Mouse (Mus musculus): ENCODE results near the gene Atg7. TPM values are rescaled to one million over a fixed set of nuclear protein-coding genes. Genes with fewer than 3 reads are reported as not detected.

Atg7 gene
- total and polyA plus RNA-seq, 2 experiments from 2014 or later: 16.6 to 17.5 TPM

GRCm38 (mm10) chr6:114852739-114853138, 209.8 kb downstream of the Atg7 start:
- Histone ChIP-seq H3K4me2 (ENCODE audit: low read depth, low read length) (no peak overlapping the region), H3K9ac (replicated peaks; ENCODE audit: low read length) (no peak overlapping the region), H3K36me3 (ENCODE audit: insufficient read depth, low read length) (no peaks in the 10 kb centered on the region), H3K4me3 (ENCODE audit: low read length) (no peak overlapping the region), H3K9me3 (ENCODE audit: low read length) (no peaks in the 10 kb centered on the region), H3K27me3 (ENCODE audit: insufficient read depth, low read length) (no peaks in the 10 kb centered on the region), H3K27ac (0 out of 2 replicates have a peak overlapping the region, but pooled peaks have one; percentile 11), H3K4me1 (ENCODE audit: insufficient read depth, low read length) (peaks cover 11% of the 10 kb centered on the region)
- ATAC-seq: peak; percentile 36; the same call in 1 of the 2 replicates
- WGBS: 45% methylated on average over 3 of the region's 3 CpGs
- TF ChIP-seq CTCF (IDR thresholded peaks at IDR 0.05; ENCODE audit: low read depth): no peak
- peak; percentile 45 for DNase-seq (ENCODE audit: low spot score)

GRCm38 (mm10) chr6:114854368-114854767, 211.5 kb downstream of the Atg7 start:
- H3K4me1 ChIP-seq (ENCODE audit: insufficient read depth, low read length): peaks cover 11% of the 10 kb centered on the region
- H3K36me3 ChIP-seq (ENCODE audit: insufficient read depth, low read length): no peaks in the 10 kb centered on the region
- H3K27me3 ChIP-seq (ENCODE audit: insufficient read depth, low read length): no peaks in the 10 kb centered on the region
- no peak for TF ChIP-seq CTCF (IDR thresholded peaks at IDR 0.05; ENCODE audit: low read depth)
- ATAC-seq (no peak), DNase-seq (ENCODE audit: low spot score) (no peak)
- H3K9me3 ChIP-seq (ENCODE audit: low read length): no peaks in the 10 kb centered on the region
- H3K4me2 ChIP-seq (ENCODE audit: low read depth, low read length): no peak overlapping the region
- no peak overlapping the region for H3K4me3 ChIP-seq (ENCODE audit: low read length)
- WGBS: 52% methylated on average over 2 of the region's 2 CpGs
- H3K27ac ChIP-seq: no peak overlapping the region
- H3K9ac ChIP-seq (replicated peaks; ENCODE audit: low read length): no peak overlapping the region

- 77% methylated on average over 3 of the region's 3 CpGs for WGBS
Observed at GRCm38 (mm10) chr6:114855644-114856043, 212.7 kb downstream of the Atg7 start.

GRCm38 (mm10) chr6:114856501-114856900, 213.6 kb downstream of the Atg7 start:
- H3K9ac ChIP-seq (replicated peaks; ENCODE audit: low read length): no peak overlapping the region
- H3K9me3 ChIP-seq (ENCODE audit: low read length): no peaks in the 10 kb centered on the region
- peaks cover 14% of the 10 kb centered on the region for H3K4me1 ChIP-seq (ENCODE audit: insufficient read depth, low read length)
- no peak overlapping the region for H3K4me2 ChIP-seq (ENCODE audit: low read depth, low read length)
- 91% methylated on average over 4 of the region's 4 CpGs for WGBS
- H3K36me3 ChIP-seq (ENCODE audit: insufficient read depth, low read length): peaks cover 7% of the 10 kb centered on the region; the same call in 1 of the 2 replicates
- ATAC-seq (no peak), DNase-seq (ENCODE audit: low spot score) (no peak)
- no peaks in the 10 kb centered on the region for H3K27me3 ChIP-seq (ENCODE audit: insufficient read depth, low read length)
- no peak overlapping the region for H3K4me3 ChIP-seq (ENCODE audit: low read length)
- H3K27ac ChIP-seq: no peak overlapping the region
- TF ChIP-seq CTCF (IDR thresholded peaks at IDR 0.05; ENCODE audit: low read depth): no peak

More at GRCm38 (mm10) chr6:114855644-114856043, 212.7 kb downstream of the Atg7 start:
- ATAC-seq (no peak), DNase-seq (ENCODE audit: low spot score) (no peak)
- Histone ChIP-seq H3K9me3 (ENCODE audit: low read length) (no peaks in the 10 kb centered on the region), H3K4me1 (ENCODE audit: insufficient read depth, low read length) (peaks cover 11% of the 10 kb centered on the region), H3K4me2 (ENCODE audit: low read depth, low read length) (no peak overlapping the region), H3K27ac (no peak overlapping the region), H3K4me3 (ENCODE audit: low read length) (no peak overlapping the region), H3K27me3 (ENCODE audit: insufficient read depth, low read length) (no peaks in the 10 kb centered on the region), H3K36me3 (ENCODE audit: insufficient read depth, low read length) (0 out of 2 replicates have a peak, but pooled peaks cover 2% of the 10 kb centered on the region), H3K9ac (replicated peaks; ENCODE audit: low read length) (no peak overlapping the region)
- TF ChIP-seq CTCF (IDR thresholded peaks at IDR 0.05; ENCODE audit: low read depth): no peak

DNA sequence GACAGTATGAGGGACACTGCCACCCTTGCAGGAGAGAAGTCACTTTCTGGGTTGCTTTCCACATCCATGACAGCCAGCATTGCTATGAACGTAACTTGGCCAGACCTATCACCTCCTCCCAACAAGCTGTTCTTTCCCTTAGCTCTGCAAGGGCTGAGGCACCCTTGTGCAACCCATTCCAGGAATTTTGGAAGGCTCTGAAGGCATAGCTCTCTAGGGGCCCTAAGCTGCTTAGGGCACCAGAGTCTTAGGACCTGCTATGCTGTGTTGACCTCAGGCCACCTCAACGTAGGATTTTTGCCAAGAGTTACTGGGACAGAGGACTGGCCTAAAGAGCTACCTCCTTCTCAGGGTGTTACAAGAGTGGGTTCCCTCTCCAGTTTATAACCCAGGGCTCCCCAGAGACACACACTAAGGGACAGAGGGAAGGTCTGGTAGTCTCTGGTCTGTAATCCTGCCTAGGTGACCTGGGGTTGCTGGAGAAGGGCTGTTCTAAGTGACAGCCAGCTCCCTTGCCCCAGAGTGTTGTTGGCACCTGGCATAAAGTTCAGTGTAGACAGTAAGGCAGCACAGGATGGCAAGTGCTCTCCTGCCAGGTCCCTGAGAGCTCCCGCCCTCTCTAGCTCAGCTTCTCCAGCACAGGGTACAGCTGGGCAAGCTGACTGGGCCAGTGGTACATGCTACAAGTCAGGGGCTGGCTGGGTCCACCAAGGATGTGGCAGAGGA, 215.3 kb downstream of the Atg7 start:
- WGBS: 78% methylated on average over 3 of the region's 3 CpGs
- no peaks in the 10 kb centered on the region for H3K27me3 ChIP-seq (ENCODE audit: insufficient read depth, low read length)
- H3K4me1 ChIP-seq (ENCODE audit: insufficient read depth, low read length): peaks cover 6% of the 10 kb centered on the region; the same call in 1 of the 2 replicates
- no peak overlapping the region for H3K4me3 ChIP-seq (ENCODE audit: low read length)
- H3K4me2 ChIP-seq (ENCODE audit: low read depth, low read length): no peak overlapping the region
- H3K9me3 ChIP-seq (ENCODE audit: low read length): no peaks in the 10 kb centered on the region
- H3K27ac ChIP-seq: peak overlapping the region; percentile 20; the same call in 1 of the 2 replicates
- no peak overlapping the region for H3K9ac ChIP-seq (replicated peaks; ENCODE audit: low read length)
- DNase-seq (ENCODE audit: low spot score): no peak
- no peak for ATAC-seq
- no peak for TF ChIP-seq CTCF (IDR thresholded peaks at IDR 0.05; ENCODE audit: low read depth)
- H3K36me3 ChIP-seq (ENCODE audit: insufficient read depth, low read length): peaks cover 19% of the 10 kb centered on the region; the same call in 1 of the 2 replicates

DNA sequence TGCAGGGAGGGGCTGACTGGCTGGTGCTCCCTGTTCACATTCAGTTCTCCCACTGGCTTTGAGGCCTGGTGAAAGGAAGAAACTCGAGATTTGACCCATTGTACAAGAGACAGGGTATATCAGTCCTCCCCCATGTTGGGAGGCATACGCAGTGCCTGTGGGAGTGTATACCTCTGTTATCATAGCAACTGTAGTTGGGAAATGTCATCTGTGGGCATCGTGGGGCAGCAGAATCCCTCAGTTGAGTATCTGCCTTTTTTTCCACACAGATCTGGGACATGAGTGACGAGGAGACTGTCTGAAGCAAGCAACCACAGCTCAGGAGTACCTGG, 215.8 kb downstream of the Atg7 start:
- Histone ChIP-seq H3K4me2 (ENCODE audit: low read depth, low read length) (no peak overlapping the region), H3K9ac (replicated peaks; ENCODE audit: low read length) (no peak overlapping the region), H3K4me1 (ENCODE audit: insufficient read depth, low read length) (peaks cover 6% of the 10 kb centered on the region; the same call in 1 of the 2 replicates), H3K36me3 (ENCODE audit: insufficient read depth, low read length) (peaks cover 19% of the 10 kb centered on the region; the same call in 1 of the 2 replicates), H3K9me3 (ENCODE audit: low read length) (no peaks in the 10 kb centered on the region), H3K4me3 (ENCODE audit: low read length) (no peak overlapping the region), H3K27ac (peak overlapping the region; percentile 20; the same call in 1 of the 2 replicates), H3K27me3 (ENCODE audit: insufficient read depth, low read length) (no peaks in the 10 kb centered on the region)
- TF ChIP-seq CTCF (IDR thresholded peaks at IDR 0.05; ENCODE audit: low read depth): no peak
- no peak for ATAC-seq
- DNase-seq (ENCODE audit: low spot score): no peak
- 79% methylated on average over 4 of the region's 4 CpGs for WGBS

Measured in hindbrain, postnatal 0 days (tissue).